Mouse (Mus musculus) E14TG2a.4 (cell line): ENCODE results near the gene Spata5.

Experiments used
- CTCF ChIP-seq: conservative IDR thresholded peaks from 2 replicates; pipeline ENCODE4 v1.5.1; 2014; ENCODE audit warnings: low read length
- POU5F1 ChIP-seq: IDR thresholded peaks from 2 replicates; pipeline ENCODE4 v1.6.1; 2014; ENCODE audit warnings: low read length, borderline replicate concordance

GRCm38 (mm10) chr3:37482720-37483119 is 63.0 kb downstream of the Spata5 start:
- TF ChIP-seq CTCF (no peak), POU5F1 (no peak)
